Mouse (Mus musculus): ENCODE results near the gene Spint1. TPM values are rescaled to one million over a fixed set of nuclear protein-coding genes. Genes with fewer than 3 reads are reported as not detected.

Spint1 gene
- polyA plus RNA-seq (2014; fragmentation: Nextera tagmentation; extraction: Ambion mirVana) = 0.78 and 0.90 TPM in 2 replicates

DNA sequence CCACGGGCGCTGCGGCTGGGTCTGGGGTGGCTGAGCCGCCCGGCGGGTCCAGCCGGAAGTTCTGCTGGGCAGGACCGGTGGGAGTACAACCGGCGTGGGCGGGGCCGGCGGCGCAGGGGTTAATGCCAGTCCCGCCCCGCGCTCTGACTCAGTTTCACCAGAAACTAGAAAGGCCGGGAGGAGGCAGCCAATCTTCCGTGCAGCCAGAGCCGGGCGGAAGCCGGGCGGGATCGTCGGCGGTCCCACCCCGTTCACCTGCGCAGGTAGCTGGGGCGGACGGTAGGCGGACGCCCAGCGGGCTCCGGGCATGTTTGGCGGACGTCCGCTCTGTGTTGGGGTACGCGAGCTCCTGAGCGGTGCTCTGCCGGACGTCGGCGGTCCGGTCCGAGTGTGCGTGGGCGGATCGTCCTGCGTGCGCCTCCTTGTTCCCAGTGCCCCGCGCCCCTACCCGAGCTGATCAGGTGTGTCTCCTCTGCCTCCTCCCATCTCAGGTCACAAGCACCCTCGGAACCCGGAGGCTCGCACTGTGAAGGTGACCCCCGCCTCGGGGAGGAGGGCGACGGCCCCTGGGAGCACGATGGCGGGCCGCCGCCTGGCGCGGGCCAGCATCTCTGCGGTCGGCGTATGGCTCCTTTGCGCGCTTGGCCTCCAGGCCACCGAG, at the start of gene Spint1:
Gene Spint1, plus strand, starts transcription at position 153 of the 661 bp plus-strand sequence.
- under 1% methylated on average over 67 of the region's 73 CpGs for WGBS
- no peak for ATAC-seq (ENCODE audit: low FRiP score)
- Histone ChIP-seq H3K9ac (peak within 1 kb of the TSS; percentile 20; the same call in 1 of the 2 replicates), H3K27ac (no peak within 1 kb of the TSS), H3K27me3 (ENCODE audit: control insufficient read depth, insufficient read depth, low read length) (peaks cover 60% of the 10 kb centered on the region), H3K4me3 (replicated peaks; ENCODE audit: low read length) (peak within 1 kb of the TSS; percentile 34), H3K36me3 (replicated peaks; ENCODE audit: control insufficient read depth, insufficient read depth) (no peaks in the 10 kb centered on the region), H3K4me2 (replicated peaks) (peak within 1 kb of the TSS; percentile 63), H3K9me3 (ENCODE audit: control insufficient read depth, low read length) (no peaks in the 10 kb centered on the region), H3K4me1 (replicated peaks; ENCODE audit: control insufficient read depth, insufficient read depth, low read length) (peaks cover 6% of the 10 kb centered on the region; the same call in 1 of the 2 replicates)
- DNase-seq (ENCODE audit: low spot score) = no peak

DNA sequence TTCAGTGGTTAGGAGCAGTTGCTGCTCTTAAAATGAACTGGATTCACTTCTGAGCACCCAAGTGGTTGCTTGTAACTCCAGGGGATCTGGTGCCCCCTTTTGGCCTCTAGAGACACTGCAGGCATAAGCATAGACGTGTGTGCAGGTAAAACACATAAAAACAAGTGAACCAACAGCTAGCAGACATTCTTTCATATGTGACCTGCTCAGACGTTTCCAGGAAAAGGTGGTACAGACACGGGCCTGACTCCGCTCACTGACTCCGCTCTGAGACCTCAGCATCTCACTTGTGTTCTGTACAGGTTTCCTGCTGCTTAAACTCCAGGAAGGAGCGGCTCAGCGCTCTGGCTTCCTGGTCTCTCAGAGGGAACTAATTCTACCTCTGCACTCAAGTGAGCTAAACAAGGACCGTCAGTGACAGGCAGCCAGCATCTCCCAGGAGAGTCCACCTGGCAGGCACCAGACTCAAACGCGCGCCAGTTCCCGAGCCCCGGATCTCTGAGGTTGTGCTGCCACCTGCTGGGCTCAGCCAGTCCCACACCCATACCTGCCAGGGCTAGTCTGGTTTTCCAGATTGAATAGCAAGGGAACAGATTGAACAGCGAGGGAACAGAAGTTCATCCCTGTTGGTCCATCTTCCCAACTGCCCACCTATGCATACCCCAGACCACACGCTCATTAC, 48.0 kb upstream of the Spint1 start:
- H3K27ac ChIP-seq = no peak overlapping the region
- H3K4me1 ChIP-seq (replicated peaks; ENCODE audit: control insufficient read depth, insufficient read depth, low read length) = no peaks in the 10 kb centered on the region
- H3K9me3 ChIP-seq (ENCODE audit: control insufficient read depth, low read length) = no peaks in the 10 kb centered on the region
- H3K27me3 ChIP-seq (ENCODE audit: control insufficient read depth, insufficient read depth, low read length) = no peaks in the 10 kb centered on the region
- DNase-seq (ENCODE audit: low spot score) (peak; percentile 87), ATAC-seq (ENCODE audit: low FRiP score) (peak; percentile 73; the same call in 1 of the 2 replicates)
- H3K4me3 ChIP-seq (replicated peaks; ENCODE audit: low read length) = 0 out of 2 replicates have a peak overlapping the region, but pooled peaks have one; percentile 7
- H3K9ac ChIP-seq = peak overlapping the region; percentile 11; the same call in 1 of the 2 replicates
- peaks cover 18% of the 10 kb centered on the region for H3K36me3 ChIP-seq (replicated peaks; ENCODE audit: control insufficient read depth, insufficient read depth)
- peak overlapping the region; percentile 49 for H3K4me2 ChIP-seq (replicated peaks)
- 9% methylated on average over 15 of the region's 15 CpGs for WGBS

DNA sequence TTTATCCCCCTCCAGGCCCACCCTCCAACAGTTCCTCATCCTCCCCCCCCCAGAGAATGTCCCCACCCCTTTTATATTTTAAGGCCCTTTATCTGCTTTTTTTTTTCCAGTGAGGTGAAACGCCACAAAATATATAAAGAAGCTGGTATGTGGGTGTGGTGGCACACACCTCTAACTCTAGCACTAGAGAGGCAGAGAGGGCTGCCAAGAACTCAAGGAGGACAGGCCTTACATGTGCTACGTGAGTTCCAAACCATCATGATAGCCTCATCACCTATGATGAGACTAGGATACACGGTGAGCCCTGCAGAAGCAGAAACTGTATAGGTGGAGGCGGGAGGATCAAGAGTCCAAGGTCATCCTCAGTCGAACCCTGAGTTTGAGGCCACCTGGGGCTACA, 46.2 kb upstream of the Spint1 start:
- no peak overlapping the region for H3K27ac ChIP-seq
- H3K4me3 ChIP-seq (replicated peaks; ENCODE audit: low read length) = no peak overlapping the region
- H3K9me3 ChIP-seq (ENCODE audit: control insufficient read depth, low read length) = no peaks in the 10 kb centered on the region
- ATAC-seq (ENCODE audit: low FRiP score) (no peak), DNase-seq (ENCODE audit: low spot score) (no peak)
- H3K4me1 ChIP-seq (replicated peaks; ENCODE audit: control insufficient read depth, insufficient read depth, low read length) = no peaks in the 10 kb centered on the region
- H3K4me2 ChIP-seq (replicated peaks) = no peak overlapping the region
- no peak overlapping the region for H3K9ac ChIP-seq
- 88% methylated on average over 5 of the region's 5 CpGs for WGBS
- no peaks in the 10 kb centered on the region for H3K27me3 ChIP-seq (ENCODE audit: control insufficient read depth, insufficient read depth, low read length)
- peaks cover under 1% of the 10 kb centered on the region; the same call in 1 of the 2 replicates for H3K36me3 ChIP-seq (replicated peaks; ENCODE audit: control insufficient read depth, insufficient read depth)

DNA sequence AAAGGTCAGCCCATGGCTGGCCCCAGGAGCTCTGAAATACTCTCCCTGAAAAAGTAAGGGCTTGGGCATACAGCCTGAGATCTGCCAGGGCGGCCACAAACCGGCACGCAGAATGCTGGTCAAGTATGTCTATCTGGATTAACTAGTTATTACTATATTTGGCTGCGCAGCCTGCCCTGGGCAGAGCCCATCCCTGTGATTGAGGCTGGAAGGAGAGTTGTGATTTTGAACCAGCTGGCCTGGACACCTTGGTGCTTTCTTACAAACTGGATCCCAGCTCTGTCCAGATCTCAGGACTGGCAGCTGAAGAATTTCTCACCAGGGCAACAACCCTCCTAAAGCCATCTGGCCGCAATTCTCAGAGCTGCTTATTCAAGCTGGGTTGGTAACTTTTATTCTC, 43.0 kb upstream of the Spint1 start:
- no peaks in the 10 kb centered on the region for H3K9me3 ChIP-seq (ENCODE audit: control insufficient read depth, low read length)
- WGBS = 85% methylated on average over 5 of the region's 5 CpGs
- H3K27me3 ChIP-seq (ENCODE audit: control insufficient read depth, insufficient read depth, low read length) = no peaks in the 10 kb centered on the region
- no peak for DNase-seq (ENCODE audit: low spot score)
- H3K4me3 ChIP-seq (replicated peaks; ENCODE audit: low read length) = no peak overlapping the region
- no peaks in the 10 kb centered on the region for H3K4me1 ChIP-seq (replicated peaks; ENCODE audit: control insufficient read depth, insufficient read depth, low read length)
- no peak for ATAC-seq (ENCODE audit: low FRiP score)
- H3K9ac ChIP-seq = no peak overlapping the region
- no peaks in the 10 kb centered on the region for H3K36me3 ChIP-seq (replicated peaks; ENCODE audit: control insufficient read depth, insufficient read depth)
- H3K4me2 ChIP-seq (replicated peaks) = no peak overlapping the region
- H3K27ac ChIP-seq = no peak overlapping the region

DNA sequence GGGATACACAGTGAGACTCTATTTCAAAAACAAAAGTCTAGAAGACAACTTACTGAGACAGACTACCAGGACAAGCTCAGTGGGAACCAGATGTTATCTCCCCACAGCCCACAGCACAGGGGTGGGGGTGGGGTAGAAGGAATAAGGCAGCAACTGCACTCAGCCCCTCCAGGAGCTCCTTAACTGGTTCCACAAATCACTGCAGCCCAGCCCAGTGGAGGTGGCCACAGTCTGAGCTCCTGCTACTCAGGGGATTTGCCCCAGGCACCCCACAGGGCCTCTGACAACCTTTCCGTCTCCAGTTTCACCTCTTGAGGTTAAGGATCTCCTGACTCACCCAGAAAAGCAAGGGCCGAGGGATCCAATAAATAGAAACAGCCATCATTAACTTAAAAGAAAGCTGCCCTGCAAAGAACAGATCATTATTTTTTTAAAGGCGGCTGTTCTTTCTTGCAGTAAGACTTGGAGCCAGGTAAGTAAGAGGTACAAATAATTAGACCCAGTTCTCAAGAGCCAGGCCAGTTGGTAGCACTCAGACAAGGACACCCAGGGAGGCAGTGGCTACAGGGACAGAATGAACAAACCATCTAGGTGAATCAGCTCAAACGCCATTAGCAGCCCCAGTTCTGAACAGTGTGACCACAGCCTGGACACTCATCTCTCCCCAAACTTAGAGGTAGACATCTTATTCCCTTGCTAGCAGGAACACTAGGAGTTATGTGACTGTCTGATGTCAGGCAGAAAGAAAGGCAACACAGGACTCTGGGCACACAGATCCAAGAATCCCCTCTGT, 40.6 kb upstream of the Spint1 start:
- Histone ChIP-seq H3K4me1 (replicated peaks; ENCODE audit: control insufficient read depth, insufficient read depth, low read length) (no peaks in the 10 kb centered on the region), H3K9ac (no peak overlapping the region), H3K4me2 (replicated peaks) (no peak overlapping the region), H3K36me3 (replicated peaks; ENCODE audit: control insufficient read depth, insufficient read depth) (no peaks in the 10 kb centered on the region), H3K27me3 (ENCODE audit: control insufficient read depth, insufficient read depth, low read length) (no peaks in the 10 kb centered on the region), H3K4me3 (replicated peaks; ENCODE audit: low read length) (no peak overlapping the region), H3K27ac (no peak overlapping the region), H3K9me3 (ENCODE audit: control insufficient read depth, low read length) (no peaks in the 10 kb centered on the region)
- DNase-seq (ENCODE audit: low spot score) (no peak), ATAC-seq (ENCODE audit: low FRiP score) (no peak)
- WGBS = 51% methylated on average over 4 of the region's 4 CpGs

DNA sequence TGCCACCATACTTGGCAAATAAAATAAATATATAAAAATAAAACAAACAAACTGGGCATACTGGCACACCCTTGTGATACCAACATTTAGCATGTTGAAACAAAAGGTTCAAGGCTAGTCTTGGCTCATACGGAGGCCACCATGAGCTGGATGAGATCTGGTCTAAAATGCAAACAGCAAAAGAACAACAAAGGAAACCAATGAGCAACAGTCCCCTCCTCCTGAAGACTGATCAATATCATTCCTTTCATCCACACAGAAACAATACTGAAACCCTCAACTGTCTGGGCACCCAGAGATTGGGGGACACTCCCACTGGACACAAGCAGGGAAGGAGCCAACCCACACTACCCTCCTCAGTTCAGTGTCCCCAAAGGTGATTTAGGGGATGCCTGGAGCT, 39.7 kb upstream of the Spint1 start:
- H3K4me3 ChIP-seq (replicated peaks; ENCODE audit: low read length) = no peak overlapping the region
- H3K27me3 ChIP-seq (ENCODE audit: control insufficient read depth, insufficient read depth, low read length) = no peaks in the 10 kb centered on the region
- DNase-seq (ENCODE audit: low spot score) (no peak), ATAC-seq (ENCODE audit: low FRiP score) (no peak)
- no peaks in the 10 kb centered on the region for H3K9me3 ChIP-seq (ENCODE audit: control insufficient read depth, low read length)
- no peaks in the 10 kb centered on the region for H3K36me3 ChIP-seq (replicated peaks; ENCODE audit: control insufficient read depth, insufficient read depth)
- no peak overlapping the region for H3K27ac ChIP-seq
- H3K4me2 ChIP-seq (replicated peaks) = no peak overlapping the region
- 89% methylated on average over 1 of the region's 1 CpGs for WGBS
- no peak overlapping the region for H3K9ac ChIP-seq
- no peaks in the 10 kb centered on the region for H3K4me1 ChIP-seq (replicated peaks; ENCODE audit: control insufficient read depth, insufficient read depth, low read length)

DNA sequence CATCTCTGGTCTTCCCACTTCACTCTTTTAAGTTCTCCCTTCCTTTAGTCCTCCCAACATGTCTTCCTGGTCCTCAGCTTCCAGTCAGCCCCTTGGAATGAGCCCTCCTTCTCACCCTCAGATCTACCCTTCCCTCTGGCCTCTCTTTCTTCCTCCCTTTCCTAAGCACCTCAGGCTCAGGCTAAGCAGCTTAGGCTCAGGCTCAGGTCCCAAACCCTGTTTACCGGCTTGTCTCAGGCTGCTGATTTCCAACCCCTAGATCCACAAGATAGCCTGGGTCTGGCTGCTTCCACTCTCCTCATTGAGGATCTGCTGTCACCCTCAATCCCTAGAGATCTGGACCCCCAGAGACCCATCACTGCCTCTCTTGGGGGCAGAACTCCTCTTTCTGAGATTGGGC, 39.1 kb upstream of the Spint1 start:
- 53% methylated on average over 1 of the region's 1 CpGs for WGBS
- no peak overlapping the region for H3K4me3 ChIP-seq (replicated peaks; ENCODE audit: low read length)
- H3K36me3 ChIP-seq (replicated peaks; ENCODE audit: control insufficient read depth, insufficient read depth) = no peaks in the 10 kb centered on the region
- H3K27ac ChIP-seq = no peak overlapping the region
- no peak for ATAC-seq (ENCODE audit: low FRiP score)
- H3K9ac ChIP-seq = no peak overlapping the region
- no peaks in the 10 kb centered on the region for H3K4me1 ChIP-seq (replicated peaks; ENCODE audit: control insufficient read depth, insufficient read depth, low read length)
- no peaks in the 10 kb centered on the region for H3K9me3 ChIP-seq (ENCODE audit: control insufficient read depth, low read length)
- DNase-seq (ENCODE audit: low spot score) = no peak
- no peaks in the 10 kb centered on the region for H3K27me3 ChIP-seq (ENCODE audit: control insufficient read depth, insufficient read depth, low read length)
- no peak overlapping the region for H3K4me2 ChIP-seq (replicated peaks)

DNA sequence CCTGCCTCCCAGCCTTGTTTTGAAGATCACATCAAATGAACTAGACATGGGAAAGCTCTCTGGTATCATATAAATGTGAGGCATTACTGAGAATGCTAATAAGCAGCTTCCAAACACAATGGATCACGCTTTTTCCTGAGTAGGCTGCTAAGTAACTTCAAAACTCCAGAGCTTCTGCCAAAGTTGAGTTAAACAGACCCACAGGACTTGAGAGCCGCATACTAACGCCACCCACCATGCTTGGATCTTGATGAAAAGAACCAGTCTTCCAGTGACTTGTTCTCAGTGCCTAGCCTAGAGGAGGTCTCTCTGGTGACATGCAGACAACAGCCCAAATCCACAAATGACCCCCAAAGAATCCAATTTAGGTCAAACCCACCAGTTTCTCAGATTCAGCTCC, 38.2 kb upstream of the Spint1 start:
- Histone ChIP-seq H3K4me3 (replicated peaks; ENCODE audit: low read length) (no peak overlapping the region), H3K36me3 (replicated peaks; ENCODE audit: control insufficient read depth, insufficient read depth) (no peaks in the 10 kb centered on the region), H3K9ac (no peak overlapping the region), H3K27me3 (ENCODE audit: control insufficient read depth, insufficient read depth, low read length) (no peaks in the 10 kb centered on the region), H3K4me1 (replicated peaks; ENCODE audit: control insufficient read depth, insufficient read depth, low read length) (no peaks in the 10 kb centered on the region), H3K9me3 (ENCODE audit: control insufficient read depth, low read length) (no peaks in the 10 kb centered on the region), H3K4me2 (replicated peaks) (no peak overlapping the region), H3K27ac (no peak overlapping the region)
- ATAC-seq (ENCODE audit: low FRiP score) = no peak
- 42% methylated on average over 3 of the region's 3 CpGs for WGBS
- no peak for DNase-seq (ENCODE audit: low spot score)

DNA sequence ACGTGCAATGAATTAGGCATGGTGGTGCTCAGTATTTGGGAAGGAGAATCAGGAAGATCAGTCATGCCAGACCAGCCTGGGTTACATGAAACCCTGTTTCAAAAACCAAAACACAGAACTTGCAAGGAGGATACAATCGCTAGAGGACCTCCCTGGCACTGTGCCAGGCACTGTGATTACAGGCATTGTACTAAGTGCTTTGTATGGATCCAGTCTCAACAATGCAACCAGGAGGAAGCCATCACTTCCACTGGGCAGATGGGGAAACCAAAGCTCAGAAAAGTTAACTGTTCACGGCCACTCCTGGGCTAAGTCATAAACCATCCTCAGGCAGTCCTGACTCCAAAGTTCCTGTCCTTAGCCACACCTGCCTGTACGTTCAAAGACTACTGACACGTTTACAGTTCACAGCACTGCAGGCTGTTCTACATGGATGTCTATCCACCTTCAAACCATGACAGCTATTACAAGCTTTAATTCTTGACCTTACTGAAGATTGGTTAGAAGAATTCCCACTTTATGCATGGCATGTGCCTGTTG, 34.2 kb upstream of the Spint1 start:
- Histone ChIP-seq H3K36me3 (replicated peaks; ENCODE audit: control insufficient read depth, insufficient read depth) (no peaks in the 10 kb centered on the region), H3K9ac (no peak overlapping the region), H3K4me1 (replicated peaks; ENCODE audit: control insufficient read depth, insufficient read depth, low read length) (peaks cover 3% of the 10 kb centered on the region; the same call in 1 of the 2 replicates), H3K27ac (no peak overlapping the region), H3K9me3 (ENCODE audit: control insufficient read depth, low read length) (no peaks in the 10 kb centered on the region), H3K27me3 (ENCODE audit: control insufficient read depth, insufficient read depth, low read length) (no peaks in the 10 kb centered on the region), H3K4me3 (replicated peaks; ENCODE audit: low read length) (no peak overlapping the region), H3K4me2 (replicated peaks) (no peak overlapping the region)
- ATAC-seq (ENCODE audit: low FRiP score) (no peak), DNase-seq (ENCODE audit: low spot score) (no peak)
- 59% methylated on average over 5 of the region's 5 CpGs for WGBS

Measured in hindbrain, embryonic 14.5 days (tissue).